Mouse (Mus musculus) testis, adult 2 months (tissue): ENCODE results near the gene Pnpla7.

Source experiments
- CTCF ChIP-seq: fragments of 200-500 bp; IDR thresholded peaks from 2 replicates; pipeline ENCODE4 v1.5.1; 2012; ENCODE audit warnings: low read depth, mild to moderate bottlenecking, inconsistent platforms, low read length, moderate library complexity; ENCODE audit not compliant: control insufficient read depth, insufficient read depth, insufficient replicate concordance
- POLR2A ChIP-seq: fragments of 200-500 bp; IDR thresholded peaks from 2 replicates; pipeline ENCODE4 v1.6.1; 2012; ENCODE audit warnings: low read depth, mild to moderate bottlenecking, inconsistent platforms, low read length, moderate library complexity; ENCODE audit not compliant: control insufficient read depth

- TF ChIP-seq POLR2A (no peak), CTCF (no peak)
Measured at GRCm38 (mm10) chr2:25083697-25084096, 107.9 kb downstream of the Pnpla7 start.
